Mouse (Mus musculus): ENCODE measurements around the gene Atrnl1. TPM values are rescaled to one million over a fixed set of nuclear protein-coding genes. Genes with fewer than 3 reads are reported as not detected.
A peak's percentile ranks its signal among the peaks of the same experiment; 100 is the strongest.

Atrnl1 gene
- polyA plus RNA-seq, 1 experiment from 2014 or later: 8.9 TPM

DNA sequence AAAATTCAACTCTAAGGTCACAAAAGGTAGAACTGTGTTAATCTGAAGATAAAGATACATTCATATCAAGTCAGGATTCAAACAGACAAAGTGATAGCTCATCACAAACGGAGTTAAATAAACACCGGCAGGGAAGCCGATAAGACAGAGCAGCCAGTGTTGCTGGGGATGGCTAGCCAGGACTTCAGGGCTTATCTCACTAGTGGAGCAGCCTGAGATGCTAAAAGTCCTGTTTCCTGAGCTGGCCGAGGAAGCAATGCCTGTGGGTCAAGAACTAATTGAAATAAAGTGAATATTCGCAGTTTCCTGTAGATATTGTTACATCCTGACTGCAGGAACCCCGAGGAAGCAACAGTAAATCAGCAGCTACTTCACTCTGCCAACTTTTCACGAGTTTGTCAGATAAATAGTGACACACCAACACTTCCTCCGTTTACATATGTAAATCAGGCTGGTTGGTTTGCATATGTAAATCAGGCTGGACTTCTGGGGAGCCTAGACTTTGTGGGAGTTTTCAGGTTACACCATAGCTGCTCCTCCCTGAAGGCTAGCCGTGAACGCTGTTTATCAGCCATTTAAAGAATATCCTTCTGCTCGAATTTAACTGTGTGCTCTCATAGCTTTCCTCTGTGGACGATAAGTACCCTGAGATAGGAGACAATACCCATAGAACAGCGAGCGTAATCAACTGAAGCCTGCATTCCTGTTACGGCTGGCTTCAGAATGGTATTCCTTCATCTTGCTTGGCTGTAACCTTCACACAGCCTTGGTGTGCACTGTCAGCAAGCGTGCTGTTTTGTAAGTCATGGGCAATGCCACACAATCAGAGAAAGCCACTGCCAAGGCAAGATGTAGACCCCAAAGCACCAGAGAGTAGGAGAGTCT, 453.5 kb downstream of the Atrnl1 start:
- Histone ChIP-seq H3K4me1 (peaks cover 38% of the 10 kb centered on the region), H3K4me2 (replicated peaks) (no peak overlapping the region), H3K4me3 (no peak overlapping the region), H3K36me3 (no peaks in the 10 kb centered on the region), H3K9ac (replicated peaks) (no peak overlapping the region), H3K27ac (replicated peaks) (no peak overlapping the region), H3K27me3 (no peaks in the 10 kb centered on the region), H3K9me3 (no peaks in the 10 kb centered on the region)
- ATAC-seq (replicated peaks): no peak
- WGBS: 39% methylated on average over 16 of the region's 16 CpGs

DNA sequence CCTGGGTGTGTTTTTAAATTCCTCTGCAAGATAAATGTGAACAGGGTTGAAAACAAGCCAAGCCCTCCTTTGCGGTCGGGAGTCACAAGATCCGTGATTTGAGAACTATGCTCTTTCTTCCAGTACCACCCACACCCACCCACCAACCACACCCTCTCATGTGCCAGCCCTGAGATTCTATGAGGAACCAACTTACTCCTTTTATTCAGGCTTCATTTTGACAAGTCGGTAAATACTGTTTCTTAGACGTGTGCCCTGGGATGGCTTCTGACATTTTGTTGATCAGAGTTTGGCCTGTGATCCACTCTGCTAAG, 454.1 kb downstream of the Atrnl1 start:
- Histone ChIP-seq H3K4me3 (no peak overlapping the region), H3K36me3 (no peaks in the 10 kb centered on the region), H3K4me2 (replicated peaks) (no peak overlapping the region), H3K9me3 (no peaks in the 10 kb centered on the region), H3K27me3 (no peaks in the 10 kb centered on the region), H3K27ac (replicated peaks) (no peak overlapping the region), H3K9ac (replicated peaks) (no peak overlapping the region), H3K4me1 (peaks cover 33% of the 10 kb centered on the region)
- WGBS: 73% methylated on average over 5 of the region's 5 CpGs
- no peak for ATAC-seq (replicated peaks)

GRCm38 (mm10) chr19:58065514-58065913, 454.7 kb downstream of the Atrnl1 start:
- 91% methylated on average over 2 of the region's 2 CpGs for WGBS
- Histone ChIP-seq H3K9ac (replicated peaks) (no peak overlapping the region), H3K27me3 (no peaks in the 10 kb centered on the region), H3K27ac (replicated peaks) (no peak overlapping the region), H3K4me3 (no peak overlapping the region), H3K4me1 (peaks cover 28% of the 10 kb centered on the region), H3K9me3 (no peaks in the 10 kb centered on the region), H3K4me2 (replicated peaks) (no peak overlapping the region), H3K36me3 (no peaks in the 10 kb centered on the region)
- ATAC-seq (replicated peaks): no peak

GRCm38 (mm10) chr19:58068114-58068513, 457.3 kb downstream of the Atrnl1 start:
- H3K4me2 ChIP-seq (replicated peaks): no peak overlapping the region
- no peaks in the 10 kb centered on the region for H3K36me3 ChIP-seq
- H3K9ac ChIP-seq (replicated peaks): no peak overlapping the region
- no peaks in the 10 kb centered on the region for H3K9me3 ChIP-seq
- no peak overlapping the region for H3K4me3 ChIP-seq
- peaks cover 17% of the 10 kb centered on the region for H3K4me1 ChIP-seq
- no peak for ATAC-seq (replicated peaks)
- H3K27me3 ChIP-seq: no peaks in the 10 kb centered on the region
- no peak overlapping the region for H3K27ac ChIP-seq (replicated peaks)
- 80% methylated on average over 2 of the region's 2 CpGs for WGBS

DNA sequence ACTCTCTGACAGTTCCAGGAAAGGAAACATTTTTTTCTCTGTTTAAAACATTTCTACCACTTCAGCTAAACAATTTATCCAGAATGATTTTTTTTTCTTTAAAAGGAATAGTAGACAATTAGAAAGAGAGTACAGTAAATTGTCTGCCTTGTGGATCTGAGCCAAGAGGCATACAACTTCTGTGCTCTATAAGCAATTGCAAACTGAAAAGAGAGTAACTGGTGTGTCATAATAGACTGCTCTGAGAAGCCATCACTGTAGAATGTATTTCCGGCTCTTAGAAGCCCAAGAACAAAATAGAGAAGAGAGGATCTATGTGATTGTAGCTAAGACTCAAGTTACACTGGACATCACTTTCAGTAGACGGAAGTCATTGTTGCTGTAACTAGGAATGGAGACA, 458.1 kb downstream of the Atrnl1 start:
- Histone ChIP-seq H3K4me2 (replicated peaks) (no peak overlapping the region), H3K27me3 (no peaks in the 10 kb centered on the region), H3K9ac (replicated peaks) (no peak overlapping the region), H3K27ac (replicated peaks) (no peak overlapping the region), H3K4me3 (no peak overlapping the region), H3K4me1 (peaks cover 9% of the 10 kb centered on the region), H3K9me3 (no peaks in the 10 kb centered on the region), H3K36me3 (no peaks in the 10 kb centered on the region)
- WGBS: 70% methylated on average over 2 of the region's 2 CpGs
- no peak for ATAC-seq (replicated peaks)

- 75% methylated on average over 5 of the region's 5 CpGs for WGBS
- no peak overlapping the region for H3K27ac ChIP-seq (replicated peaks)
- no peak for ATAC-seq (replicated peaks)
- H3K9ac ChIP-seq (replicated peaks): no peak overlapping the region
- H3K4me3 ChIP-seq: no peak overlapping the region
- no peak overlapping the region for H3K4me2 ChIP-seq (replicated peaks)
- H3K4me1 ChIP-seq: peaks cover 13% of the 10 kb centered on the region
- no peaks in the 10 kb centered on the region for H3K27me3 ChIP-seq
- no peaks in the 10 kb centered on the region for H3K36me3 ChIP-seq
- no peaks in the 10 kb centered on the region for H3K9me3 ChIP-seq
These were observed 461.6 kb downstream of the Atrnl1 start for GRCm38 (mm10) chr19:58072404-58072803.

GRCm38 (mm10) chr19:58072846-58073245, 462.0 kb downstream of the Atrnl1 start:
- WGBS: 95% methylated on average over 9 of the region's 9 CpGs

DNA sequence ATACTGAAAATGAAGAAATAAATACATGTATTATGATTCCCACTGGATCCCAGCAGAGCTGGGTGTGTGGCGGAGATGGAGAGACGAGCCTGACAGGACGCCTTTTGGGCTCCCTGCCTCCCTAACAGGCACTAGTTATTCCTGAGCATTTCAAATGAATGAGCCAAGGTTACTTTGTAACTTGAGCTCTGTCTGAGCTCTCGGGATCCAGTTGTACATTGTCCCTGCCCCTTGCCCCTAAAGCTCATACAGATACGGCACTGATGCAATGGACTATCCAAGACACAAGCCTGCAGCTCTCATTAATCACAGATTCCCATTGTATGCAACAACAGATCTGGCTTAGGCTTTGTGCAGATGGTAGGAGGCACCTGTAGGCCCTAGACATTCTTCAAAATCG, 464.4 kb downstream of the Atrnl1 start:
- 57% methylated on average over 6 of the region's 6 CpGs for WGBS
- H3K4me3 ChIP-seq: no peak overlapping the region
- no peak for ATAC-seq (replicated peaks)
- H3K36me3 ChIP-seq: no peaks in the 10 kb centered on the region
- peaks cover 18% of the 10 kb centered on the region for H3K4me1 ChIP-seq
- no peak overlapping the region for H3K4me2 ChIP-seq (replicated peaks)
- no peak overlapping the region for H3K27ac ChIP-seq (replicated peaks)
- H3K9ac ChIP-seq (replicated peaks): no peak overlapping the region
- no peaks in the 10 kb centered on the region for H3K27me3 ChIP-seq
- no peaks in the 10 kb centered on the region for H3K9me3 ChIP-seq

More at GRCm38 (mm10) chr19:58072846-58073245, 462.0 kb downstream of the Atrnl1 start:
- H3K4me1 ChIP-seq: peaks cover 18% of the 10 kb centered on the region
- H3K4me3 ChIP-seq: no peak overlapping the region
- H3K9ac ChIP-seq (replicated peaks): no peak overlapping the region
- no peaks in the 10 kb centered on the region for H3K36me3 ChIP-seq
- no peak for ATAC-seq (replicated peaks)
- H3K4me2 ChIP-seq (replicated peaks): no peak overlapping the region
- H3K9me3 ChIP-seq: no peaks in the 10 kb centered on the region
- H3K27me3 ChIP-seq: no peaks in the 10 kb centered on the region
- no peak overlapping the region for H3K27ac ChIP-seq (replicated peaks)

DNA sequence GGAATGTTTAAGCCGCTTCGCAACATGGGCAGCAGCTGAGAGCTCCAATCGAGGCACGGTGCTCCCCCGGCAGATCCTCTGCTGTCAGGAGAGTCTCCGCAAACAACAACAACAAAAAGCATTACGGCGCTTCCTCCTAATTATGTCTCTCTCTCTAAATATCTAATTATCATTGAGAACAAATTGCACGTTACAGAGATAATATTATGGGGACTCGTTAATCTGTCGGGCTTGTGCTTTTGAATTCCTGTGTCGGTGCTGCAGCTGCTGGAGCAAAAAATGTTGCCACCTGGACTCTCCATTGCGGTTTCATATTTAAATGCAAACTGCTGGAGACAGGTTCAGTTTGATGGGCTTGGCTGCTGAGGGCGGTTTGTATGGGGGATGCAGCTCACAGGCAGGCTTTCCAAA, 466.1 kb downstream of the Atrnl1 start:
- no peaks in the 10 kb centered on the region for H3K27me3 ChIP-seq
- peak overlapping the region; percentile 11; the same call in 1 of the 2 replicates for H3K9ac ChIP-seq (replicated peaks)
- H3K9me3 ChIP-seq: no peaks in the 10 kb centered on the region
- no peak overlapping the region for H3K4me3 ChIP-seq
- H3K4me1 ChIP-seq: peaks cover 18% of the 10 kb centered on the region
- peak overlapping the region; percentile 42 for H3K27ac ChIP-seq (replicated peaks)
- 13% methylated on average over 14 of the region's 14 CpGs for WGBS
- ATAC-seq (replicated peaks): peak; percentile 46; the same call in 1 of the 2 replicates
- H3K36me3 ChIP-seq: no peaks in the 10 kb centered on the region
- peak overlapping the region; percentile 20 for H3K4me2 ChIP-seq (replicated peaks)

DNA sequence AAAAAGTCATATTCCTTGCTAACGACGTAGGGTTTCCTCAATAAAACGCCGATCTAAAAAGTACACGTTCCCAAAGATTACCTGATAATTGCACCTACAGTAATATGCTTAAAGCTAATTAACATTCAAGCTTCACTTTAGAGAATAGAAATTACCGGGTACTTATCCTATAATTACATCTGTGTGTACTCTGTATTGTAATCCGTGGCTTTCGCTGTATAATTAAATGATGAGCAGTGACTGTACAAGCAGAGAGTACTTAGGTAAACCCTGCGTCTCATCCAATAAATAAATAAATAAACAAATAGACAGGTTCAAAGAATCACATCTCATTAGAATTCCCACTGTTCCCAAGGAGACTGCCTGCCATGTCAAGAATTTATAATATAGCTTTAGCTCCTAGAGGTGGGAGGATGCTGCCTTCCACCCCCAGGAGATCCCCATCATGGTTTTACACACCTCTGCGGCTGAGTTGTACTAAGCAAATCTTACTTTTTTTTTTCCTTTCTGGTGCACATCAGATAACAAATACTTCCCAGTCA, 466.8 kb downstream of the Atrnl1 start:
- Histone ChIP-seq H3K9ac (replicated peaks) (no peak overlapping the region), H3K27ac (replicated peaks) (no peak overlapping the region; the same call in 1 of the 2 replicates)

DNA sequence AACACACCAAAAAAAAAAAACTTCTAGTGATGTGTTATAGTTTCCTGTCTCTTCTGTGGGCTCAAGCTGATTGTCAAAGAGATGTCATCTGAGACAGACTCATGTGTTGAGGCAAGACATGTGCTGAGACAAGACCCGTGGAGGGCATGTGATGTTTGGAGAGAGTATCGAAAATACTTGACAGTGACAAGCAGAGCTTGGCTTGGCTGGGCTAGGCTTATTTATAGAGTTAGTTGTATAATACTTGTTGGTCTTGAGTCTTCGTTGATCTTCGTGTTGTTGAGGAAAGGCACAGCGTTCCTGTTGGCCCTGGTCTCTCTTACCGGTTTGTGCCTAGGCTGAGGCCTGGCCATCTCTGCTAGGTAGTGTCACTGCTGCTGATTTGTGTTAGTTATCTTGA, 469.3 kb downstream of the Atrnl1 start:
- Histone ChIP-seq H3K27ac (replicated peaks) (no peak overlapping the region), H3K4me1 (peaks cover 18% of the 10 kb centered on the region), H3K27me3 (no peaks in the 10 kb centered on the region), H3K9me3 (no peaks in the 10 kb centered on the region), H3K36me3 (no peaks in the 10 kb centered on the region), H3K9ac (replicated peaks) (no peak overlapping the region), H3K4me3 (no peak overlapping the region), H3K4me2 (replicated peaks) (no peak overlapping the region)
- ATAC-seq (replicated peaks): no peak
- 95% methylated on average over 6 of the region's 6 CpGs for WGBS

More for the DNA sequence above, 466.8 kb downstream of the Atrnl1 start:
- Histone ChIP-seq H3K36me3 (no peaks in the 10 kb centered on the region), H3K4me1 (peaks cover 18% of the 10 kb centered on the region), H3K4me3 (no peak overlapping the region), H3K9me3 (no peaks in the 10 kb centered on the region), H3K4me2 (replicated peaks) (peak overlapping the region; percentile 20), H3K27me3 (no peaks in the 10 kb centered on the region)
- peak; percentile 68; the same call in 1 of the 2 replicates for ATAC-seq (replicated peaks)
- 32% methylated on average over 10 of the region's 10 CpGs for WGBS

- no peaks in the 10 kb centered on the region for H3K27me3 ChIP-seq
- no peak overlapping the region for H3K4me3 ChIP-seq
- H3K4me1 ChIP-seq: peaks cover under 1% of the 10 kb centered on the region
- H3K9ac ChIP-seq (replicated peaks): no peak overlapping the region
- 90% methylated on average over 19 of the region's 19 CpGs for WGBS
- H3K27ac ChIP-seq (replicated peaks): no peak overlapping the region
- no peak overlapping the region for H3K4me2 ChIP-seq (replicated peaks)
- H3K9me3 ChIP-seq: no peaks in the 10 kb centered on the region
- no peak for ATAC-seq (replicated peaks)
- no peaks in the 10 kb centered on the region for H3K36me3 ChIP-seq
These were observed 471.9 kb downstream of the Atrnl1 start for GRCm38 (mm10) chr19:58082751-58083150.

Measured in forebrain, embryonic 15.5 days (tissue).